Mouse (Mus musculus) lung, adult 10 weeks (tissue): ENCODE measurements around the gene Zdhhc13. TPM values are rescaled to one million over a fixed set of nuclear protein-coding genes. Genes with fewer than 3 reads are reported as not detected.

Experiments used
- polyA plus RNA-seq: library from polyadenylated mRNA; stranded (reverse); fragments of 350-450 nt; fragmentation: Illumina TruSeq; extraction: RNeasy Lipid Tissue Mini Kit (QIAGEN cat#74804); gene quantifications from one replicate; pipeline ENCODE4 v1.2.3, GENCODE M21; 2014; ENCODE audit warnings: low read depth, low replicate concordance; ENCODE audit not compliant: insufficient read depth

Gene Zdhhc13
- polyA plus RNA-seq: 7.5 TPM

GRCm38 (mm10) chr7:48788851-48789572, at the start of gene Zdhhc13:
Gene Zdhhc13, plus strand, starts transcription at chr7:48789003.

GRCm38 (mm10) chr7:48847820-48848650, 59.2 kb downstream of the Zdhhc13 start, which contains the start of gene Csrp3:
Gene Csrp3, minus strand, starts transcription at chr7:48848033.

Other genes with a start within 250 kb of the Zdhhc13 start
- gene Mrgprb2, start 230.9 kb upstream of the Zdhhc13 start, polyA plus RNA-seq: not detected
- gene Mrgprb3, start 145.2 kb upstream of the Zdhhc13 start, polyA plus RNA-seq: not detected
- 61.8 TPM for gene Csrp3, start 59.0 kb downstream of the Zdhhc13 start, polyA plus RNA-seq
- gene E2f8, start 92.6 kb downstream of the Zdhhc13 start, polyA plus RNA-seq: 0.39 TPM
- gene Nav2, start 119.7 kb downstream of the Zdhhc13 start, polyA plus RNA-seq: 3.9 TPM